Mouse (Mus musculus): ENCODE measurements around the gene Rbpjl.
A peak's percentile ranks its signal among the peaks of the same experiment; 100 is the strongest.

The Rbpjl gene

GRCm38 (mm10) chr2:164419489-164419888 is 16.5 kb downstream of the Rbpjl start:
- H3K4me1 ChIP-seq (replicated peaks; ENCODE audit: low read depth, low read length) = peaks cover 35% of the 10 kb centered on the region
- 0 out of 2 replicates have a peak, but pooled peaks cover 4% of the 10 kb centered on the region for H3K9me3 ChIP-seq (ENCODE audit: low read length)
- peaks cover 17% of the 10 kb centered on the region for H3K36me3 ChIP-seq (ENCODE audit: insufficient read depth, low read length)
- no peak overlapping the region for H3K4me3 ChIP-seq (replicated peaks; ENCODE audit: low read length)
- TF ChIP-seq CTCF (conservative IDR thresholded peaks at IDR 0.05; ENCODE audit: low read length) = no peak
- no peak for TF ChIP-seq NANOG (IDR thresholded peaks at IDR 0.05; ENCODE audit: borderline replicate concordance, low read length)
- peaks cover 14% of the 10 kb centered on the region for H3K27me3 ChIP-seq (ENCODE audit: insufficient read depth, low read length)

- H3K4me1 ChIP-seq (replicated peaks; ENCODE audit: low read depth, low read length) = peaks cover 49% of the 10 kb centered on the region
- H3K9me3 ChIP-seq (ENCODE audit: low read length) = 0 out of 2 replicates have a peak, but pooled peaks cover 4% of the 10 kb centered on the region
- TF ChIP-seq NANOG (IDR thresholded peaks at IDR 0.05; ENCODE audit: borderline replicate concordance, low read length) (no peak), POU5F1 (IDR thresholded peaks at IDR 0.05; ENCODE audit: borderline replicate concordance, low read length) (no peak), CTCF (conservative IDR thresholded peaks at IDR 0.05; ENCODE audit: low read length) (no peak)
- H3K27me3 ChIP-seq (ENCODE audit: insufficient read depth, low read length) = peaks cover 7% of the 10 kb centered on the region; the same call in 1 of the 2 replicates
- H3K36me3 ChIP-seq (ENCODE audit: insufficient read depth, low read length) = peaks cover 19% of the 10 kb centered on the region
- no peak overlapping the region for H3K4me3 ChIP-seq (replicated peaks; ENCODE audit: low read length)
These were observed 18.4 kb downstream of the Rbpjl start for GRCm38 (mm10) chr2:164421306-164421705.

- Histone ChIP-seq H3K4me1 (replicated peaks; ENCODE audit: low read depth, low read length) (peaks cover 56% of the 10 kb centered on the region), H3K4me3 (replicated peaks; ENCODE audit: low read length) (no peak overlapping the region)
These were observed 19.0 kb downstream of the Rbpjl start for GRCm38 (mm10) chr2:164421979-164422378.

GRCm38 (mm10) chr2:164422675-164423393 is 19.9 kb downstream of the Rbpjl start:
- Histone ChIP-seq H3K27me3 (ENCODE audit: insufficient read depth, low read length) (peaks cover 20% of the 10 kb centered on the region), H3K4me1 (replicated peaks; ENCODE audit: low read depth, low read length) (peaks cover 58% of the 10 kb centered on the region), H3K9me3 (ENCODE audit: low read length) (0 out of 2 replicates have a peak, but pooled peaks cover 4% of the 10 kb centered on the region), H3K4me3 (replicated peaks; ENCODE audit: low read length) (no peak overlapping the region), H3K36me3 (ENCODE audit: insufficient read depth, low read length) (peaks cover 32% of the 10 kb centered on the region)
- no peak for TF ChIP-seq POU5F1 (IDR thresholded peaks at IDR 0.05; ENCODE audit: borderline replicate concordance, low read length)
- TF ChIP-seq CTCF (conservative IDR thresholded peaks at IDR 0.05; ENCODE audit: low read length) = no peak
- no peak for TF ChIP-seq NANOG (IDR thresholded peaks at IDR 0.05; ENCODE audit: borderline replicate concordance, low read length)

More at GRCm38 (mm10) chr2:164421979-164422378, 19.0 kb downstream of the Rbpjl start:
- H3K27me3 ChIP-seq (ENCODE audit: insufficient read depth, low read length) = peaks cover 11% of the 10 kb centered on the region
- peaks cover 23% of the 10 kb centered on the region for H3K36me3 ChIP-seq (ENCODE audit: insufficient read depth, low read length)
- 0 out of 2 replicates have a peak, but pooled peaks cover 4% of the 10 kb centered on the region for H3K9me3 ChIP-seq (ENCODE audit: low read length)
- TF ChIP-seq CTCF (conservative IDR thresholded peaks at IDR 0.05; ENCODE audit: low read length) (no peak), NANOG (IDR thresholded peaks at IDR 0.05; ENCODE audit: borderline replicate concordance, low read length) (no peak), POU5F1 (IDR thresholded peaks at IDR 0.05; ENCODE audit: borderline replicate concordance, low read length) (no peak)

- H3K4me3 ChIP-seq (replicated peaks; ENCODE audit: low read length) = no peak overlapping the region
- 0 out of 2 replicates have a peak, but pooled peaks cover 4% of the 10 kb centered on the region for H3K9me3 ChIP-seq (ENCODE audit: low read length)
- TF ChIP-seq POU5F1 (IDR thresholded peaks at IDR 0.05; ENCODE audit: borderline replicate concordance, low read length) = no peak
- H3K36me3 ChIP-seq (ENCODE audit: insufficient read depth, low read length) = peaks cover 38% of the 10 kb centered on the region
- peaks cover 59% of the 10 kb centered on the region for H3K4me1 ChIP-seq (replicated peaks; ENCODE audit: low read depth, low read length)
- H3K27me3 ChIP-seq (ENCODE audit: insufficient read depth, low read length) = peaks cover 26% of the 10 kb centered on the region
These were observed 20.5 kb downstream of the Rbpjl start for GRCm38 (mm10) chr2:164423464-164423863.

GRCm38 (mm10) chr2:164424406-164424805 is 21.5 kb downstream of the Rbpjl start:
- H3K4me1 ChIP-seq (replicated peaks; ENCODE audit: low read depth, low read length) = peaks cover 59% of the 10 kb centered on the region
- TF ChIP-seq POU5F1 (IDR thresholded peaks at IDR 0.05; ENCODE audit: borderline replicate concordance, low read length) (no peak), CTCF (conservative IDR thresholded peaks at IDR 0.05; ENCODE audit: low read length) (no peak), NANOG (IDR thresholded peaks at IDR 0.05; ENCODE audit: borderline replicate concordance, low read length) (no peak)
- peaks cover 47% of the 10 kb centered on the region for H3K36me3 ChIP-seq (ENCODE audit: insufficient read depth, low read length)
- H3K4me3 ChIP-seq (replicated peaks; ENCODE audit: low read length) = no peak overlapping the region
- H3K9me3 ChIP-seq (ENCODE audit: low read length) = 0 out of 2 replicates have a peak, but pooled peaks cover 4% of the 10 kb centered on the region
- peaks cover 36% of the 10 kb centered on the region for H3K27me3 ChIP-seq (ENCODE audit: insufficient read depth, low read length)

GRCm38 (mm10) chr2:164425401-164425800 is 22.5 kb downstream of the Rbpjl start:
- Histone ChIP-seq H3K27me3 (ENCODE audit: insufficient read depth, low read length) (peaks cover 41% of the 10 kb centered on the region), H3K4me1 (replicated peaks; ENCODE audit: low read depth, low read length) (peaks cover 61% of the 10 kb centered on the region), H3K9me3 (ENCODE audit: low read length) (0 out of 2 replicates have a peak, but pooled peaks cover 4% of the 10 kb centered on the region), H3K4me3 (replicated peaks; ENCODE audit: low read length) (no peak overlapping the region), H3K36me3 (ENCODE audit: insufficient read depth, low read length) (peaks cover 53% of the 10 kb centered on the region)
- TF ChIP-seq POU5F1 (IDR thresholded peaks at IDR 0.05; ENCODE audit: borderline replicate concordance, low read length) = no peak
- no peak for TF ChIP-seq NANOG (IDR thresholded peaks at IDR 0.05; ENCODE audit: borderline replicate concordance, low read length)
- no peak for TF ChIP-seq CTCF (conservative IDR thresholded peaks at IDR 0.05; ENCODE audit: low read length)

GRCm38 (mm10) chr2:164426121-164426520 is 23.2 kb downstream of the Rbpjl start:
- peaks cover 53% of the 10 kb centered on the region for H3K36me3 ChIP-seq (ENCODE audit: insufficient read depth, low read length)
- H3K4me3 ChIP-seq (replicated peaks; ENCODE audit: low read length) = peak overlapping the region; percentile 61
- TF ChIP-seq NANOG (IDR thresholded peaks at IDR 0.05; ENCODE audit: borderline replicate concordance, low read length) (no peak), CTCF (conservative IDR thresholded peaks at IDR 0.05; ENCODE audit: low read length) (no peak), POU5F1 (IDR thresholded peaks at IDR 0.05; ENCODE audit: borderline replicate concordance, low read length) (no peak)
- H3K27me3 ChIP-seq (ENCODE audit: insufficient read depth, low read length) = peaks cover 44% of the 10 kb centered on the region
- H3K9me3 ChIP-seq (ENCODE audit: low read length) = 0 out of 2 replicates have a peak, but pooled peaks cover 4% of the 10 kb centered on the region
- H3K4me1 ChIP-seq (replicated peaks; ENCODE audit: low read depth, low read length) = peaks cover 68% of the 10 kb centered on the region
